Mouse (Mus musculus) layer of hippocampus, adult 9-11 months (tissue): Measurements from ENCODE around the gene Slc35b1.
"Not testable (repeated sequence)": the region's sequence is repeated elsewhere in the genome, so short reads cannot be mapped to it uniquely, and the experiment has no call there.

Experiments
- DNase-seq: peaks from one replicate; pipeline ENCODE4 v3.0.0; 2022

The Slc35b1 gene

GRCm38 (mm10) chr11:95396548-95396947, 12.1 kb downstream of the Slc35b1 start:
- no peak for DNase-seq

DNA sequence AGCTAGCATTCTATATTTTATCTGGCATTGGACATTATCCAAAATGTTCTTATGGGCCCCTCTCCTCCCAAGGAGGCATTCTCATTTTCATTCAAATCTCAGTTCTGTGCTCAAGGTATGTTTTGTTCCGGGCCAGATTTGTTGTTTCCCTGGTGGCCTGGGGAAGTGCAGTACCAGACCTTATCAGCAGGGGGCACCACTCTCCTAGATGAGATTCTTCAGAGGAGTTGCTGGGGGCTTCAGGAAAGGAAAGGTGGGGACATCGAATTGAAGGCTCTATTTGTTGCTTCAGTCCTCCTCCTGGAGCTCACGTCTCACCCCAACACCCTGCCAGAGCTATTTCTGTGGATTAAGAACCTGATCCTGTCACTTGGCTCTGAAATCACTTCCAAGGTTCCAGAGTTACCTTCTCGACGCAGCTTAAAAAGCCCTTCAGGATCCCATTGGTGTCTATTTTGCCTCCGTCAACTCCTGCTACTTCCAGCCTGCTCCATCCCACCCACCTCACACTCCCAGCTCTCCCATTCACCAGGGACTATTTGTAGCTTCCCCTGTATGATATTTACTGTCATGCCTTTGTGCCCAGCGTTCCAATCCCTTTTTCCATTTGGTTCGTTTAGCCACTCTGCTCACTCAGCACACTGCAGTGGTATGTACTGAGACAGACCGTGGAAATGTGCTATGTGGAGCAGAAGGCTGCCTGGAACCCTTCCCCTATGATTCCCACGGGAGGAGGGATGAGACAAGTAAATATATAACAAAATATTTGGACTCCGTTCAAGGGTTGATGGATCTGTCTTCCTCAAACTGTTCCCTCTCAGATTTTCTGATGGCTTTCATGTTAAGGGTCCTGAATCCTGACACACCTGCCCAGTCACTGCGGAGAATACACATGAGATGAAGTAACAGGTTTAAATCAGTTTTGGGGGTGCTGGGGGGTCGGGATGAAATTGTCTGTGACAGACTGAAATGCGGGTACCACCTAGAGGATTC, 13.6 kb downstream of the Slc35b1 start:
- no peak for DNase-seq

DNA sequence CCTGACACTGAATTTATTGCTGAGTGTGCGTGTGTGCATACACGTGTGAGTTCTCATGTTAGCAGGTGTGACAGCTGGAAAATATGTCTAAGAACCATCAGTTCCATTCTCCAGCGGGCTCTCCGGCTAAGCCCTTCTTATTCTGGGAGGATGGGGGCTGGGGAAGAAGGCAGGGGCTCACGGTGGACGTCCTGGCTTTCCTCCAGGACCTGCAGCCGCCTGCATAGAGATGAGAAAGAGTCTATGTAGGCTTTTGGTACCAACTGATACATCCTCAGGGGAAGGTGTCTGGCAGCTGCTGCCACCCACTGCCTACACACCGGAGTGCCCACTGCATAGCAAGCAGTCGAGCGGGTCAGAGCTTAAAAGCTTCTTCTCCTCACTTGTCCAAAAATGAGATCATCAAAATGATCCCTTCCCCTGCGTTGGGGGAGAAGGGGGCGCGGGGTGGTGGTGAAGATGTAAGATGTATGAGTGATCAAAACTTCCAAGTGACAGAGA, 15.1 kb downstream of the Slc35b1 start:
- no peak for DNase-seq

DNA sequence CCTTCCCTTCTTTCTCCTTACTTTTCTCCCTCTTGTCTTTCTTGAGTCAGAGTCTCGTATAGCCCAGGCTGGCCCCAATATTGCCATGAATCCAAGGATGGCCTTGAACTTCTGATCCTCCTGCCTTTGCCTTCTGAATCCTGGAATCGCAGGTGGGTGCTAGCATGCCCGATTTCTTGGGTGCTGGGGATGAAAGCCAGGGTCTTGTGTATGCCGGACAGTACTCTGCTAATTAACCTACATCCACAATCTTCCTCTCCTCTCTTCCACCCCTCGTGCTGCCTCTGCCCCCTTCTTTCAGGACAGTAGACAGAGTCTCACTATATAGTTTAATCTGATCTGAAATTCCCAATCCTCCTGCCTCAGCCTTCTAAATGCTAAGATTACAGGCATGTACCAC, 17.1 kb downstream of the Slc35b1 start:
- no peak for DNase-seq

GRCm38 (mm10) chr11:95402196-95402595, 17.7 kb downstream of the Slc35b1 start:
- no peak for DNase-seq

GRCm38 (mm10) chr11:95402658-95403101, 18.2 kb downstream of the Slc35b1 start:
- no peak for DNase-seq

DNA sequence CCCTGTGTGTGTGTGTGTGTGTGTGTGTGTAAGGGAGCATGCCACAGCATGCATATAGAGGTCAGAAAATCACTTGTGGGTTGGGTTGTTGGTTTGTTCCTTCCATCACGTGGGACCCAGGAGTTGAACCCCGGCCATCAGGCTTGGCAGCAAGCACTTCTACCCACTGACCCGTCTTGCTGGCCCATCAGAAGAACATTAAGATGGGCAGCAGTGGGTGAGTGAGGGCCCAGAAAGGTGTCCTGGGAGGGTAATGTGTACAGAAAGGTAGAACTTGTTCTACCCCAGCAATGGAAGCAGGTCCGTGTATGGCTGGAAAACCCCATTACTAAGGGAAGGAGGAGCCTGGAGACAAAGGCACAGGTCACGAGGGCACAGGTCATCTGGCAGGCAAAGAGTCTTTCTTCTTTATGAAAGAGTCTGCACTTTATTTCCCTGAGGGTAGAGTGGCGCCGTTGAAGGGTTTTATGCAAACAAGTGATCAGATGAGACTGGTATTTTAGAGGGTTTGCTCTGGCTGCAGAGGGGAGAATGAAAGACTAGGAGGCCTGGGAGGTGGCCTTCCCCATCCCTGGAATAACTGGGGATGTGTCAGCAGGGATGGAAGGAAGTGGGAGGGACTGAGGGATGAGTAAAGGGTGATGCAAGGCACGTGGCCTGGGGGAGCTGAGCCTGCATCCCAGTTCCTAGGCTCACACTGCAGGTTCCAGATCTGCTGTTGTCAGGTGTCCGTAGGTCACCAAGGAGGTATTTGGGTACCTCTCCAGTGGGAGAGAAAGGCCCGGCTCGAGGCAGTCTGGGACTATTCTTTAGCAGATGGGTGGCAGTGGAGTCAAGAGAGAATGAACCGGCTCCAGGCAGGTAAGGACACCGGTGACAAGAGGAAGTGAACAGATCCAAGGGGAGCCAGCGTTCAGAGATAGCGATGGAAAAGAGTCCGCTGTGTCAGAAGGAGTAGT, 19.2 kb downstream of the Slc35b1 start:
- DNase-seq: no peak

GRCm38 (mm10) chr11:95405771-95406170, 21.3 kb downstream of the Slc35b1 start:
- no peak for DNase-seq

- DNase-seq: not testable (repeated sequence)
Observed at GRCm38 (mm10) chr11:95406398-95406797, 21.9 kb downstream of the Slc35b1 start.

DNA sequence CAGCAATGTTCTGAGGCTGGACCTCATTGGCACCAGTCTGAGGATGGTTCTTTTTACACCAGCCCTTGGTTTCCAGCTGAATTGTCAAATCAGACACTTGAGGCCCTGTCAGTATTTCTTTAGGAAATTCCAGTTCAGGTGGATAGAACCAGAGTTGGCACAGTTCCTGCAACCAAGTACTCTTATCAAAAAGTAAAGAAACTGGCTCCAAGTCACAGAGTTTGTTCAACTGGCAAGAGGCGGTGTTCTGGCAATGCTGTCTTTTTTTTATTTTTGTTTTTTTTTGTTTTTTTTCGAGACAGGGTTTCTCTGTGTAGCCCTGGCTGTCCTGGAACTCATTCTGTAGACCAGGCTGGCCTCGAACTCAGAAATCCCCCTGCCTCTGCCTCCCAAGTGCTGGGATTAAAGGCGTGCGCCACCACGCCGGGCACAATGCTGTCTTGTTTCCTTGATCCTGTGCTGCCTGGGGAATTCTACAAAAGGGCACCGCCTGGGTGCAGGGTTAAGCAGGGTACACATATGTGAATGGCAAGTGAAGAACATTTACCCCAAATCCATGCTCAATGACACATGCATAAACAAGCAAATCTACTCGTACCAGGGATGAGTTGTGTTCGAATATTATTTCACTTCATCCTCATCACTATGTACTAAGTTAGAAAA, 25.1 kb downstream of the Slc35b1 start:
- DNase-seq: no peak

DNA sequence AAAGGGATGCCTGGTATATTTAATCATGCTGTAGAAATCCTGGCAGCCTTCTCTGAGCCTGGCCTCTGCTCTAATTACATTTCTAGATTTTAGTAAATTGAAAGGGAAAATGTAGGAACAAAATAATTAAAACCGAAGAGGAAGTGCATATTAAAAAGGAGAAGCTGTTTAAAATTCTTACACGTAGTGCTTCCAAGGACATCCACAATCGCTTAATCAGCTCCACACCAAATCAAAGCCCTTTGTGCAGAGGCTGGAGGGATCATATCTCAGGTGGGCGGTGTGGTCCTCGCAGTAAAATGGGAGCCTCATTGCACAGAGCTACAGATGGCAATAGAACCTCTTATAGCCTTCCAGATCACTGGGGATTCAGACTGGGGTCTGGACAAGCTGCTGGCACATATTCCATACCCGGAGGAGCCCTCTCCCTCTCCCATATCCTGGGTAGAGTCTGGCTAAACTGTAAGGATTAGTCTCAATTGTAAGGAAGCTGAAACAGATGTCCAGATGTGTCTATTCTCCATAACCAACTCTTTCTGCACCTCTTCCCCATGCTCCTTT, 27.0 kb downstream of the Slc35b1 start:
- DNase-seq: no peak

DNA sequence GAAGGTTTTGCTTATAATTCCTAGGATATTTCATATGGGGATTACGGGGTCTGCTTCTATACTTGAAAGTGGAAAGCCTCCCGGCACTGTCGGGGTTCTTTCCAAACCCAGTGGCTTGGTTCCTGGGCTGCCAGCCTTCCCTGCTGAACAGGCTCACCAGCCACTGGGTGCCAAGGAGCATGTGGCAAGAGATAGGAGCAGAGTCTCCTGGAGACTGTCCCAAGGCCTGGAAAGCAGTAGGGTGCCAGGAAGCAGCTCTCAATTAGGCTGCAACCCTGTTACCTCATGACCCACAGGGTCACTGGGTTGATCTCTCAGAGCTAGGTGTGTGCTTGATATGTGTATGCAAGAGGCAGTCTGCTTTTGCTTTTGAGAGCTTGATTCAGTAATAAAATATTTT, 28.1 kb downstream of the Slc35b1 start:
- DNase-seq: no peak

GRCm38 (mm10) chr11:95413641-95414535, 29.4 kb downstream of the Slc35b1 start, which contains the start of gene Spop:
Gene Spop, plus strand, starts transcription at chr11:95414080.
- peak; percentile 90 for DNase-seq

GRCm38 (mm10) chr11:95414536-95415161, 30.2 kb downstream of the Slc35b1 start:
- DNase-seq: peak; percentile 96

DNA sequence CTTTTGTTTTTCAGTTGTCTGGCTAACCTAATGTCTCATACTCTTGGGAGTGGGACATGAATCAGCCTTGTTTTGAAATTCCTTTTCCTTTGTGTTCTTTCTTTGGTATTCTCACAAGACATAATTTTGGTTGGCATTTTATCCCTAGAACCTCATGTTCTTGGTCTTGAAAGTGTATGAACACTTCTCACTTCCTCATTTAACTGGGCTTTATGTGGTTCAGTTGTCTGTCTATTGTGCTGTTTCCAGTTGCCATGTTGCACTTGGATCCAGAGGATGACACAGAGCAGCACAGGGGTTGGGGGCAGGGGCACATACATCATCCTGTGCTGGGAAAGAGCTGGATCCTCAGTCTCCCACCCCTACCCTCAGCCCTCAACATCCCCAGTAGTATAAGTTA, 31.4 kb downstream of the Slc35b1 start:
- DNase-seq: no peak

GRCm38 (mm10) chr11:95417341-95417740, 32.8 kb downstream of the Slc35b1 start:
- no peak for DNase-seq

GRCm38 (mm10) chr11:95420880-95421435, 36.5 kb downstream of the Slc35b1 start:
- DNase-seq: no peak

GRCm38 (mm10) chr11:95423505-95423904, 39.0 kb downstream of the Slc35b1 start:
- DNase-seq: no peak

DNA sequence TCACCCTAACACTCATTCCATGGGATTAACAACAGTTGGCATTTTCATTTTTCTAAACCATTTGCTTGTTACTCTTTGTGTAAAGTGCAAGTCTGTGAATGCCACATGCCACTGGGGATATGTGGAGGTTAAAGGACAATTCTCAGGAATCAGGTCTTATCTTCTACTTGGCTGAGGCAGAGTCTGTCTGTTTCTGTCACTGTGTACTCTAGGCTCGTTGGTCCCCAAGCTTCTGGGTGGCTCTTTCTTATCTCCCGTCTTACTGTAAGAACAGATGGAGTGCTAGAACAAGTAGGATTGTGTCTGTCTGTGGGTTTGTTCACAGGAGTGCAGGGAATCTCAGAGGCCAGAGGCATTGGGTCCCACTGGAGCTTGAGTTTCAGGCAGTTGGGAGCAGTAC, 46.9 kb downstream of the Slc35b1 start:
- DNase-seq: no peak

- DNase-seq: no peak
Observed at GRCm38 (mm10) chr11:95432194-95432593, 47.7 kb downstream of the Slc35b1 start.
